Comparison of ENCODE assay signal across 20 mouse cellular contexts in genomic region chr12:83466053-83466452, GRCm38 (mm10). TPM values are rescaled to one million over a fixed set of nuclear protein-coding genes. Genes with fewer than 3 reads are reported as not detected.
A peak's percentile ranks its signal among the peaks of the same experiment; 100 is the strongest.
DNase-seq lines count a peak whose midpoint lies in the region; ATAC-seq and TF ChIP-seq lines count a peak whose summit lies in the region.
"Had no signal": no experiment of that assay in that cellular context is flagged by ENCODE, and none has a peak within 500 bp of the region (broad histone marks: within the 10 kb centered on the region; RNA-seq: fewer than 3 reads in every experiment).

No protein-coding gene starts in this region.

- no peaks in the 10 kb centered on the region for H3K27me3 ChIP-seq in heart, embryonic 12.5 days (replicated peaks)
- no peaks in the 10 kb centered on the region for H3K27me3 ChIP-seq in kidney, embryonic 14.5 days (ENCODE audit: control insufficient read depth, insufficient read depth, low read length)
- no peaks in the 10 kb centered on the region for H3K27me3 ChIP-seq in liver, postnatal 0 days (ENCODE audit: insufficient read depth, low read length)
- H3K27me3 ChIP-seq: midbrain, embryonic 15.5 days had no signal

- no peak for TF ChIP-seq CTCF in liver, postnatal 0 days (IDR thresholded peaks at IDR 0.05; ENCODE audit: low read depth)

- H3K4me3 ChIP-seq in heart, embryonic 12.5 days = no peak overlapping the region
- no peak overlapping the region for H3K4me3 ChIP-seq in kidney, embryonic 14.5 days (ENCODE audit: low read length)
- no peak overlapping the region for H3K4me3 ChIP-seq in liver, postnatal 0 days (ENCODE audit: low read depth, low read length)
- H3K4me3 ChIP-seq: forebrain, embryonic 12.5 days; limb, embryonic 12.5 days; megakaryocyte, embryonic 14.5 days; midbrain, embryonic 15.5 days had no signal

- DNase-seq in heart, adult 11 months = no peak
- DNase-seq in kidney, postnatal 36 days = no peak
- DNase-seq in fat pad, adult 2 months (ENCODE audit: extremely low read depth, low read depth, low spot score) = peak; percentile 57
- DNase-seq in liver, postnatal 0 days = no peak
- DNase-seq in adrenal gland, adult (ENCODE audit: inconsistent age in 2 of 2, low spot score in 1 of 2) = no peak
- DNase-seq: adrenal gland, postnatal 36 days; B cell, adult 2 months; cerebellum, adult 18-20 months; cerebellum, postnatal 25 days; gastrocnemius, postnatal 10 days; kidney, adult 11 months; lung, postnatal 14 days; right cerebral cortex, postnatal 25 days; thymus, adult 18-20 months had no signal

- peak overlapping the region; percentile 29 for H3K4me2 ChIP-seq in heart, embryonic 12.5 days
- 0 out of 2 replicates have a peak overlapping the region, but pooled peaks have one; percentile 12 for H3K4me2 ChIP-seq in kidney, embryonic 14.5 days (replicated peaks; ENCODE audit: low read depth, low read length)
- H3K4me2 ChIP-seq in liver, postnatal 0 days (ENCODE audit: low read depth, low read length) = no peak overlapping the region
- H3K4me2 ChIP-seq: forebrain, embryonic 12.5 days; limb, embryonic 12.5 days; midbrain, embryonic 15.5 days had no signal

- 75% methylated on average over 4 of the region's 4 CpGs for WGBS in heart, embryonic 12.5 days
- WGBS in kidney, embryonic 14.5 days = 36% methylated on average over 4 of the region's 4 CpGs
- WGBS in liver, postnatal 0 days (ENCODE audit: insufficient replicate concordance) = 75% methylated on average over 4 of the region's 4 CpGs

- H3K4me1 ChIP-seq in heart, embryonic 12.5 days (replicated peaks) = peaks cover 41% of the 10 kb centered on the region
- peaks cover 19% of the 10 kb centered on the region for H3K4me1 ChIP-seq in kidney, embryonic 14.5 days (ENCODE audit: control insufficient read depth, insufficient read depth, low read length)
- peaks cover 13% of the 10 kb centered on the region; the same call in 1 of the 2 replicates for H3K4me1 ChIP-seq in liver, postnatal 0 days (ENCODE audit: insufficient read depth)
- H3K4me1 ChIP-seq: megakaryocyte, embryonic 14.5 days had no signal

- ATAC-seq in heart, embryonic 12.5 days (ENCODE audit: insufficient number of reproducible peaks, low FRiP score) = no peak
- ATAC-seq in kidney, embryonic 14.5 days (ENCODE audit: low FRiP score, low TSS enrichment) = no peak; the same call in 1 of the 2 replicates
- no peak for ATAC-seq in liver, postnatal 0 days
- ATAC-seq: midbrain, embryonic 15.5 days had no signal

- TF ChIP-seq EP300 in liver, postnatal 0 days (IDR thresholded peaks at IDR 0.05; ENCODE audit: low read depth) = no peak

- H3K9ac ChIP-seq in heart, embryonic 12.5 days = 0 out of 2 replicates have a peak overlapping the region, but pooled peaks have one; percentile 45
- 0 out of 2 replicates have a peak overlapping the region, but pooled peaks have one; percentile 8 for H3K9ac ChIP-seq in kidney, embryonic 14.5 days (ENCODE audit: low read depth, low read length)
- H3K9ac ChIP-seq in liver, postnatal 0 days (replicated peaks) = no peak overlapping the region
- H3K9ac ChIP-seq: forebrain, embryonic 12.5 days; limb, embryonic 12.5 days; midbrain, embryonic 15.5 days had no signal

- no peaks in the 10 kb centered on the region for H3K9me3 ChIP-seq in heart, embryonic 12.5 days (replicated peaks)
- H3K9me3 ChIP-seq in kidney, embryonic 14.5 days (ENCODE audit: control insufficient read depth, low read length) = no peaks in the 10 kb centered on the region
- no peaks in the 10 kb centered on the region for H3K9me3 ChIP-seq in liver, postnatal 0 days (ENCODE audit: low read length)
- H3K9me3 ChIP-seq: forebrain, embryonic 12.5 days; limb, embryonic 12.5 days; midbrain, embryonic 15.5 days had no signal

- H3K36me3 ChIP-seq in heart, embryonic 12.5 days = peaks cover 14% of the 10 kb centered on the region
- no peaks in the 10 kb centered on the region for H3K36me3 ChIP-seq in kidney, embryonic 14.5 days (ENCODE audit: control insufficient read depth, insufficient read depth, low read length)
- no peaks in the 10 kb centered on the region for H3K36me3 ChIP-seq in liver, postnatal 0 days (replicated peaks; ENCODE audit: insufficient read depth, low read length)
- H3K36me3 ChIP-seq: forebrain, embryonic 12.5 days; limb, embryonic 12.5 days; midbrain, embryonic 15.5 days had no signal

- peak overlapping the region; percentile 75 for H3K27ac ChIP-seq in heart, embryonic 12.5 days (ENCODE audit: poor library complexity, severe bottlenecking)
- peak overlapping the region; percentile 87 for H3K27ac ChIP-seq in kidney, embryonic 14.5 days (ENCODE audit: low read depth, low read length)
- H3K27ac ChIP-seq in liver, postnatal 0 days (ENCODE audit: low read depth) = peak overlapping the region; percentile 25; the same call in 1 of the 2 replicates
- H3K27ac ChIP-seq: forebrain, embryonic 12.5 days; limb, embryonic 12.5 days; midbrain, embryonic 15.5 days had no signal

RNA-seq across cellular contexts. Expression of gene Dpf3, which starts 21.5 kb away (rescaled TPM):
- 27.1 and 31.2 TPM in 2 replicates for polyA plus RNA-seq in heart, embryonic 12.5 days (2016; fragmentation: Nextera tagmentation; extraction: Ambion mirVana)
- polyA plus RNA-seq in kidney, embryonic 14.5 days (2014; fragmentation: Nextera tagmentation; extraction: Ambion mirVana) = 14.5 and 15.5 TPM in 2 replicates
- polyA plus RNA-seq in liver, postnatal 0 days (2015; fragmentation: Nextera tagmentation; extraction: Ambion mirVana) = 4.5 and 7.5 TPM in 2 replicates

RNA-seq across cellular contexts. Expression of gene Dcaf4, which starts 54.2 kb away (rescaled TPM):
- polyA plus RNA-seq in heart, embryonic 12.5 days (2016; fragmentation: Nextera tagmentation; extraction: Ambion mirVana) = 22.7 and 23.8 TPM in 2 replicates
- 27.4 and 28.1 TPM in 2 replicates for polyA plus RNA-seq in kidney, embryonic 14.5 days (2014; fragmentation: Nextera tagmentation; extraction: Ambion mirVana)
- 6.8 and 8.0 TPM in 2 replicates for polyA plus RNA-seq in liver, postnatal 0 days (2015; fragmentation: Nextera tagmentation; extraction: Ambion mirVana)

Comparison
In these comparisons a context has a peak if more than half of its experiments do, and no peak if none do; other contexts are left out.
1. H3K27ac ChIP-seq: peak in every context shown above with its lines; median percentile 87 in kidney, embryonic 14.5 days; 75 in heart, embryonic 12.5 days; 25 in liver, postnatal 0 days.